Mouse (Mus musculus): ENCODE results near the gene Gdf3. TPM values are rescaled to one million over a fixed set of nuclear protein-coding genes. Genes with fewer than 3 reads are reported as not detected.
A peak's percentile ranks its signal among the peaks of the same experiment; 100 is the strongest.

The Gdf3 gene
- polyA plus RNA-seq, 1 experiment from 2014 or later: not detected

GRCm38 (mm10) chr6:122561005-122561404, 48.9 kb downstream of the Gdf3 start:
- WGBS: 76% methylated on average over 20 of the region's 20 CpGs
- no peak overlapping the region for H3K9ac ChIP-seq (replicated peaks; ENCODE audit: low read depth)
- no peak overlapping the region for H3K4me2 ChIP-seq (replicated peaks; ENCODE audit: low read depth, low read length)
- no peak overlapping the region for H3K27ac ChIP-seq (ENCODE audit: low read length)
- no peaks in the 10 kb centered on the region for H3K27me3 ChIP-seq (replicated peaks; ENCODE audit: insufficient read depth, low read length)
- no peak for ATAC-seq
- H3K4me3 ChIP-seq (ENCODE audit: low read depth, low read length): no peak overlapping the region
- DNase-seq (ENCODE audit: low spot score): no peak
- TF ChIP-seq EP300 (IDR thresholded peaks at IDR 0.05) (no peak), CTCF (IDR thresholded peaks at IDR 0.05) (no peak)
- H3K9me3 ChIP-seq (ENCODE audit: low read length): no peaks in the 10 kb centered on the region
- no peaks in the 10 kb centered on the region for H3K36me3 ChIP-seq (ENCODE audit: insufficient read depth, low read length)
- no peaks in the 10 kb centered on the region for H3K4me1 ChIP-seq (ENCODE audit: insufficient read depth, low read depth, low read length)

DNA sequence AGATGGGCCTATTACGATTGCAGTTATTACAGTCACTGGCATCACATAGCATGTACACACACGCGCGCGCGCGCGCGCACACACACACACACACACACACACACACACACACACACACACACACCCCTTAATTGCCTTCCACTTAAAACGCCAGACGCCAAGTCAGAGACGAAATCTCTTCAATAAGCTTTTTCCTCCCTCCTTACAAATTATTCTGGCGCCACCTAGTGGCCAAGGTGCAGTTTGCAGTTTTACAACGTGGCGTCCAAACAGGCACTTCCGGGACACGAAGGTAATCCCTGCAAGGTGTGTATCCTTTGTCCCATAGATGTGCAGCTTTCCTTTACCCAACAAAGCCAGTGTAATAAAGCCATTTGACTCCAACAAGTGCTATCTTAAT, 49.5 kb downstream of the Gdf3 start:
- ATAC-seq: peak; percentile 58

GRCm38 (mm10) chr6:122556959-122557561, 52.8 kb downstream of the Gdf3 start:
- WGBS: 23% methylated on average over 15 of the region's 15 CpGs
- TF ChIP-seq CTCF (IDR thresholded peaks at IDR 0.05) (peak; percentile 79), EP300 (IDR thresholded peaks at IDR 0.05) (no peak)
- Histone ChIP-seq H3K27ac (ENCODE audit: low read length) (no peak overlapping the region), H3K4me3 (ENCODE audit: low read depth, low read length) (no peak overlapping the region), H3K9me3 (ENCODE audit: low read length) (no peaks in the 10 kb centered on the region), H3K9ac (replicated peaks; ENCODE audit: low read depth) (no peak overlapping the region), H3K27me3 (replicated peaks; ENCODE audit: insufficient read depth, low read length) (no peaks in the 10 kb centered on the region), H3K4me1 (ENCODE audit: insufficient read depth, low read depth, low read length) (no peaks in the 10 kb centered on the region), H3K36me3 (ENCODE audit: insufficient read depth, low read length) (no peaks in the 10 kb centered on the region), H3K4me2 (replicated peaks; ENCODE audit: low read depth, low read length) (no peak overlapping the region)
- DNase-seq (ENCODE audit: low spot score): peak; percentile 71
- no peak for ATAC-seq

More for the DNA sequence above, 49.5 kb downstream of the Gdf3 start:
- Histone ChIP-seq H3K27me3 (replicated peaks; ENCODE audit: insufficient read depth, low read length) (no peaks in the 10 kb centered on the region), H3K9me3 (ENCODE audit: low read length) (no peaks in the 10 kb centered on the region), H3K36me3 (ENCODE audit: insufficient read depth, low read length) (no peaks in the 10 kb centered on the region), H3K9ac (replicated peaks; ENCODE audit: low read depth) (no peak overlapping the region), H3K4me2 (replicated peaks; ENCODE audit: low read depth, low read length) (0 out of 2 replicates have a peak overlapping the region, but pooled peaks have one; percentile 5), H3K4me1 (ENCODE audit: insufficient read depth, low read depth, low read length) (no peaks in the 10 kb centered on the region), H3K4me3 (ENCODE audit: low read depth, low read length) (no peak overlapping the region), H3K27ac (ENCODE audit: low read length) (no peak overlapping the region)
- WGBS: 8% methylated on average over 17 of the region's 17 CpGs
- DNase-seq (ENCODE audit: low spot score): peak; percentile 87
- TF ChIP-seq CTCF (IDR thresholded peaks at IDR 0.05) (peak; percentile 91), EP300 (IDR thresholded peaks at IDR 0.05) (no peak)

Other genes with a start within 250 kb of the Gdf3 start
- 0.99 and 1.6 TPM in 2 replicates for gene Rimklb, start 111.3 kb downstream of the Gdf3 start, polyA plus RNA-seq (2015; fragmentation: Nextera tagmentation; extraction: Ambion mirVana)
- 54.3 and 55.4 TPM in 2 replicates for gene Mfap5, start 104.2 kb downstream of the Gdf3 start, polyA plus RNA-seq (2015; fragmentation: Nextera tagmentation; extraction: Ambion mirVana)
- gene Aicda, start 56.3 kb downstream of the Gdf3 start, polyA plus RNA-seq (2015; fragmentation: Nextera tagmentation; extraction: Ambion mirVana): 0.05 TPM in 1 of 2 replicates, not detected in the other
- 8.9 and 9.5 TPM in 2 replicates for gene Apobec1, start 7.6 kb downstream of the Gdf3 start, polyA plus RNA-seq (2015; fragmentation: Nextera tagmentation; extraction: Ambion mirVana)
- gene Dppa3, start 16.3 kb upstream of the Gdf3 start, polyA plus RNA-seq (2015; fragmentation: Nextera tagmentation; extraction: Ambion mirVana): not detected in 2 replicates
- gene Nanog, start 97.4 kb upstream of the Gdf3 start, polyA plus RNA-seq (2015; fragmentation: Nextera tagmentation; extraction: Ambion mirVana): 0.24 and 0.36 TPM in 2 replicates
- gene Slc2a3, start 191.6 kb upstream of the Gdf3 start, polyA plus RNA-seq (2015; fragmentation: Nextera tagmentation; extraction: Ambion mirVana): 3.8 and 5.0 TPM in 2 replicates
- gene Foxj2, start 209.8 kb upstream of the Gdf3 start, polyA plus RNA-seq (2015; fragmentation: Nextera tagmentation; extraction: Ambion mirVana): 5.5 and 6.1 TPM in 2 replicates
- 3.4 and 3.6 TPM in 2 replicates for gene C3ar1, start 246.1 kb upstream of the Gdf3 start, polyA plus RNA-seq (2015; fragmentation: Nextera tagmentation; extraction: Ambion mirVana)